Mouse (Mus musculus) erythroblast, embryonic 14.5 days (primary cell): ENCODE data around the gene Zap70. TPM values are rescaled to one million over a fixed set of nuclear protein-coding genes. Genes with fewer than 3 reads are reported as not detected.

ENCODE experiments used
- H3K27me3 ChIP-seq: 2 replicates; pipeline ENCODE4 v1.6.1; 2012; ENCODE audit warnings: inconsistent platforms; ENCODE audit not compliant: control insufficient read depth
- H3K36me3 ChIP-seq: 2 replicates; pipeline ENCODE4 v1.6.1; 2012; ENCODE audit warnings: mild to moderate bottlenecking, inconsistent platforms; ENCODE audit not compliant: control insufficient read depth
- H3K4me1 ChIP-seq: 2 replicates; pipeline ENCODE4 v1.6.1; 2012; ENCODE audit warnings: inconsistent platforms; ENCODE audit not compliant: control insufficient read depth
- H3K4me3 ChIP-seq: replicated peaks from 2 replicates; pipeline ENCODE3; 2012; ENCODE audit warnings: moderate library complexity, mild to moderate bottlenecking, inconsistent platforms
- H3K9me3 ChIP-seq: 2 replicates; pipeline ENCODE4 v1.6.1; 2012; ENCODE audit warnings: low read length, inconsistent platforms, mixed read lengths; ENCODE audit not compliant: control insufficient read depth
- GATA1 ChIP-seq: IDR thresholded peaks from 2 replicates; pipeline ENCODE4 v1.6.1; 2012; ENCODE audit warnings: low read length, inconsistent platforms, mixed read lengths
- TAL1 ChIP-seq: IDR thresholded peaks from 3 replicates; pipeline ENCODE4 v1.6.1; 2012; ENCODE audit warnings: low read length, inconsistent platforms, mixed read lengths
- polyA plus RNA-seq: library from polyadenylated mRNA; stranded (reverse); fragments of >175 nt; gene quantifications from 2 replicates; pipeline ENCODE4 v1.2.3, GENCODE M21; 2012

The Zap70 gene
- polyA plus RNA-seq, 1 experiment, result not detected

DNA sequence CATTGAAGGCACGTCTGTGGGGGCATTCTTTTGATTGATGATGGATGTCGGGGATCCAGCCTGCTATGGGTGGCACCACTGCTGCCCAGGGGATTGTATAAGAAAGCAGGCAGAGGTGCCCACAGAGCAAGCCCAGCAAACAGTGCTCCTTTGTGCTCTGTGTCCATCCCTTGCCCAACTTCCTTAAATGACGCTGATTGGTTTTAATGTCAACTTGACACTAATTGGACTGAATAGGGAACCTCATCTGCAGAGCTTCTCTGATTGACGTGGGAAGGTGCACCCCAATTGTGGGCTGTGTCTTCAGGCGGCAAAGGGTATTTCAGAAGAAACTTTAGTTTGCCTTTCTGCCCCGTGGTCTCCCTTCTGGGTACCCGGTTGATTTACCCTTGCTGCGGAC is 27.8 kb downstream of the Zap70 start:
- Histone ChIP-seq H3K4me3 (no peak overlapping the region), H3K27me3 (peaks cover 7% of the 10 kb centered on the region), H3K36me3 (peaks cover 46% of the 10 kb centered on the region), H3K4me1 (peaks cover 8% of the 10 kb centered on the region), H3K9me3 (peaks cover 2% of the 10 kb centered on the region; the same call in 1 of the 2 replicates)
- TF ChIP-seq GATA1 (no peak), TAL1 (no peak)

DNA sequence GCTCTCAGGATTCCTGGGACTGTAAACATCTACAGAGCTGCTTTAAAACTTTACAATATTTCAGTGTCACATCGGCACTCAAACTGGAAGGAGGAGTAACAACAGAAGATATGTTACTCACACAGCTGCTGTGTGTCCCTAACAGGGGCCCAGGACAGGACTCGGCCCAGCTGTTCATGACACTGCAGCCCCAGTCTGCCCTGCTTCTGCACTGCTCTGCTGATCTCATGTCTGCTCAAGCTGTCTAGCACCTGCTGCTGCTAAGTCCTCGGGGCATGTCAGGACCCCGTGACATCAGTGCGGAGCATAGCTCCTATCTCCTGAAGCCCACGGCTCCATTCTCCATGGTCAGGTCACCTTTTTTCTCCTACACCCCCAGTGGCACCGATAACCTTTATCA is 35.1 kb downstream of the Zap70 start:
- H3K4me3 ChIP-seq, result no peak overlapping the region

DNA sequence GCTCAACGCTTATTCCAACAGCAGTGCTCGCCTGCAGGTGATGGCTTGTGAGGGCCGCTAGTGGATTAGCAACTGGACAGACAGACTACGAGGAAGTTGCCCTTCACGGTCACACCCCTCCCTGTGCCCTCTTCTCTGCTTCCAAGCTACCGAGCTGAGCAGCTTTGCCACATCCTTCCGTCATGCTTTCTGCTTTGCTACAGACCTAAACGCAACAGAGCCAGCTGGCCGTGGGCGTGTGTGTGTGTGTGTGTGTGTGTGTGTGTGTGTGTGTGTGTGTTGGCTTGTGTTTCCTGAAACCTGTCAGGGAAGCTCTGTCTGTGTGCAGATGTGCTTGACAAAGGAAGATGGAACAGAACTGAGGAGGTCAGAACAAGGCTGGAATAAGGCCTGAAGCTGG is 35.9 kb downstream of the Zap70 start:
- Histone ChIP-seq H3K27me3 (no peaks in the 10 kb centered on the region), H3K36me3 (peaks cover 100% of the 10 kb centered on the region), H3K4me1 (no peaks in the 10 kb centered on the region), H3K9me3 (no peaks in the 10 kb centered on the region), H3K4me3 (no peak overlapping the region)
- no peak for TF ChIP-seq TAL1
- TF ChIP-seq GATA1, result no peak

More for the DNA sequence above, 35.1 kb downstream of the Zap70 start:
- Histone ChIP-seq H3K27me3 (no peaks in the 10 kb centered on the region), H3K9me3 (no peaks in the 10 kb centered on the region), H3K36me3 (peaks cover 100% of the 10 kb centered on the region), H3K4me1 (no peaks in the 10 kb centered on the region)
- TF ChIP-seq GATA1, result no peak
- TF ChIP-seq TAL1, result no peak

DNA sequence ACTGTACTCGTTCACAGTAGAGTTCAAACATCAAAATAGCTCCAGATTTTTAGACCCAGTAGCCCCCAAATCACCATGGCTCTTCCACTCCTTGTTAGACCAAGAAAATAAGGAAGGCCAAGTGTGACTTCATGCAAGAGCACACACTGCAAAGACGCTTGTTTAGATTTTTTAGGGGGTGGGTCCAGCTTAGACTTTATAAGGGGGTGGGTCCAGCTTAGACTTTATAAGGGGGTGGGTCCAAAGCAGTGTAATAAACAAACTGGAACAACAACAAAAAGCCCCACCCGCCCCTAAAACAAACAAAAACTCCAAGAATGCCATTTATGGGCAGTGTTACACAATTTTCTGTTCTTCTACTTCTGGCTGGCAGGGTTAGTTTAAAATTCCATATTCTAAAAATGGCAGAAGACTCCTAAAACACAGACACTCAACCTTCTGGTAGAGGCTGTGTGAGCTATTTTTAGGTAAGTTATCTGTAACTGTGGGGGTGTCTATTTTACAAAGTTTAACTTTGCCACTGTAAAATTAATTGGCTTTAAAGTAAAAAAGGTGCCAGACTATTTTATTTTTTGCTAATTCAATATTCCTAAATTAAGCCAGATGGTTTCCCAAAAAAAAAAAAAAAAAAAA is 38.9 kb downstream of the Zap70 start:
- Histone ChIP-seq H3K4me3 (no peak overlapping the region), H3K9me3 (no peaks in the 10 kb centered on the region), H3K27me3 (no peaks in the 10 kb centered on the region), H3K36me3 (peaks cover 97% of the 10 kb centered on the region), H3K4me1 (no peaks in the 10 kb centered on the region)
- no peak for TF ChIP-seq TAL1
- no peak for TF ChIP-seq GATA1

DNA sequence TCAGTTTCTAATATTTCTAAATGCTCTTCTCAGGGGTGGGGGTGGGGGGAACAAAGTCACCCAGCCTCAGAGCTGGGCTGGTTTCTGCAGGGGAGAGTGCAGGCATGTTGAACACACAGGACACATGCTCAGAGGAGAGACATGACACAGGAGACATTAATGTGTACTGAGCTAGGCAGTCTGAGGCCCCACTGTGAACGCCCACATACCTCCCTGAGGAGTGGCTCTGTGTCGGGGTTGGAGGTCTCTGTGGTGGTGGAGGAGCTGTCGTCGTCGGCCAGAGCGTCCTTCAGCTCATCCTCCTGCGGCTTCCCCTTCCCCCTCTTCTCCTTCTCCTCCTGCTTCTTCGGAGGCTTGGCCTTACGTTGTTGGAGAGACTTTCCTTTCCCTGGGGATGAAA is 42.7 kb downstream of the Zap70 start:
- Histone ChIP-seq H3K9me3 (no peaks in the 10 kb centered on the region), H3K27me3 (no peaks in the 10 kb centered on the region), H3K4me3 (no peak overlapping the region), H3K4me1 (no peaks in the 10 kb centered on the region), H3K36me3 (peaks cover 97% of the 10 kb centered on the region)
- TF ChIP-seq TAL1 (no peak), GATA1 (no peak)

DNA sequence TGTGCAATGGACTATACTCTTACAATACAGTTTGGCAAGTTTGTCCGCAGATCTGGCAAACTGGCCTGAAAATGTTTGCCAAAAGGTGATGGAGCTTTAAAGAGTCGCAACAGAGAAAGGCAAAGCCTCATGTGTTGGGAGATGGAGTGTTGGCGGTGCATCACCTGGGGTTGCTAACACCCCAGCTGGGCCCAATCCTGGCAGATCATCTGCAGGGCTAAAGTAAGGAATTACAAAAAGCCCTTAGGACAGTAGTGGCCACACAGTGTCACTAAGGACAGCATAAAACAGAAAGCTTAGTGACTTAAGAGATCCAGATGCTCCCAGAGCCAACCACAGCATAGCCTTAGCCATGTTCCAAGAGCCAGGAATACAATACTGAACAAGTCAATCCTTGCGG is 43.2 kb downstream of the Zap70 start:
- no peak for TF ChIP-seq GATA1
- no peak for TF ChIP-seq TAL1
- Histone ChIP-seq H3K4me3 (no peak overlapping the region), H3K36me3 (peaks cover 97% of the 10 kb centered on the region), H3K9me3 (no peaks in the 10 kb centered on the region), H3K4me1 (no peaks in the 10 kb centered on the region), H3K27me3 (no peaks in the 10 kb centered on the region)

DNA sequence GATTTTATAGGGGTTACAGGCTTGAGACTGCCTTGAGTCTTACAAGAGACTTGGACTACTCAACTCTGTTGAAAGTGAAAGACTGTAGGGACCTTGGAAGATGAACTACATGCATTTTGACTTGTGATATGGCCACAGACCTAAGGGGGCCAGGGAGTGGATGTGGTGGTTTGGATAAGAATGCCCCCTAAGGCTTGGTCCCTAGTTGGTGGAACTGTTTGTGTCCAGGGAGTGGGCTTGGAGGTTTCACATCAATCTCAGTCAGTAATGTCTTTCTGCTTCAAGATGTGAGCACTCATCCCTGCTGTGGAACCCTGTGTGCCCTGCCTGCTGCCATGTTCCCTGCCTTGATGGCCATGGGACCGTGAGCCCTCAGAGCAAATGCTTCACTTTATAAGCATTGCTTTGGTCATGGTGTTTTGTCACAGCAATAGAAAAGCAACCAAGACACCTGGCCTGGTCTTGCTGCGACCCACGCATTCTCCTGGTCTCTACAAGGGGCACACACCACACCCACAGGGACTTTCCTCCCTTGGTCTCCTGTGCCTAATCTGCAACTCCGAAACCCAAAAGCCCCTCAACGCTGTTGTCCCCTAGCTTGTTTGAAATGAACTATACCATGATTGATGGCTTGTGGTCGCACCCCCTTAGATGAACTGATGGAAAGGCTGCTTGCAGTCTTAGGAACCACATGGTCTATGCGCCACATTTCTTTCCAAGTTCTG is 44.7 kb downstream of the Zap70 start:
- no peak overlapping the region for H3K4me3 ChIP-seq
- H3K4me1 ChIP-seq, result no peaks in the 10 kb centered on the region
- TF ChIP-seq TAL1 (no peak), GATA1 (no peak)
- H3K9me3 ChIP-seq, result no peaks in the 10 kb centered on the region
- no peaks in the 10 kb centered on the region for H3K27me3 ChIP-seq
- H3K36me3 ChIP-seq, result peaks cover 97% of the 10 kb centered on the region

DNA sequence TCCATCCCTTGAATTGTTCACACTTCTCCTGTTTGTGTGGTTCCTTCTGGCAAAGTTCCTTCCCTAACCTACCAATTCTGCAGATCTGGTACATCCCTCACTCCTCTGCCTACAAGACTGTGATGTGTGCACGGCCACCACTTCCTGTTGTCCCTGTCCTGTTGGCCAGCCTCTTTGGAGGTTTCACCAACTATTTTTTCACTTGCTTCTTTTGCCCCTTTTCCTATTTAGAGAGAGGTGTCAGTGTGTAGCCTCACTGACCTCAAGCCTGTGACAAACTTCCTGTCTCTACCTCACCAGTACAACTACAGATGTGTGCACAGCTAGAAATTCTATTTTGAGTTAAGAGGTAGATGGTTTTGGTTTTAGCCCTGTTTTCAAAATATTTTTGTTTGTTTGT is 45.5 kb downstream of the Zap70 start:
- no peaks in the 10 kb centered on the region for H3K27me3 ChIP-seq
- no peak overlapping the region for H3K4me3 ChIP-seq
- H3K4me1 ChIP-seq, result no peaks in the 10 kb centered on the region
- TF ChIP-seq TAL1 (no peak), GATA1 (no peak)
- H3K9me3 ChIP-seq, result no peaks in the 10 kb centered on the region
- peaks cover 97% of the 10 kb centered on the region for H3K36me3 ChIP-seq

DNA sequence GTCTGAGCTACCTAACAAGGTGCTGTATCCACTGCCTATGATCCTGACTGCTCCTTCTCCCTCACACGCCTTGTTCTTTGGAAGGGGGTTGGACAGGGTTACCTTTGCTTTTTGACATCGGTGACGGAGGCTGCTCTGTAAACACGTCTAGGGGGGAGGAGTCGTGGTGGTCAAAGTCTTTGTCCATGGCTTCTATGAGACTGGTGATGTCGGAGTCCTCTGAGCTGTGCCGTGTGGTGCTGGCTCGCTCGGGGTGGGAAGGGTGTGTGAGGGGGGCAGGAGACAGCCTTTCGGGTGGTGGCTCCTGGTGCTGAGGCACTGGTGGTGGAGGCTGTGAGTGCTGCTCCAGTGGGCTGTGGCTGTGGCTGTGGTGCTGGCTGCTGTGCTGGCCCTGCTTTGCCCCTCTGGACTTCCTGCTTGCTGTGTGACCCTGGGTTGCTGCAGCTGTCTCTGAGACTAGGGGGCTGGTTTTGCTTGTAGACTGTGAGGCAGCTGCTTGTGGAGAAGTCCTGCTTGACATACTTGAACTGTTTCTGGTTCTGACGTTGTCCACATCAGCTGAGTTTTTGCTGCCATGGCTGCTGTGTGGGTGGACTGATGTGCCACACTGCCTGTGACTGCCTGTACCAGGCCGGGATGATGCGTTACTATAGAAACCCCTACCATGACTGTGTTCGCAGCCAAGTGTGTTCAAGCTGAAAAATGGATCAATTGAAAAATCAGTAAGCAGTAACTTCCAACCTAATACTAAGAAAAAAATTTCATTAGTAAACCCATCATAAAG is 46.4 kb downstream of the Zap70 start:
- TF ChIP-seq GATA1, result no peak
- no peak for TF ChIP-seq TAL1
- H3K36me3 ChIP-seq, result peaks cover 100% of the 10 kb centered on the region

More for the DNA sequence above, 46.4 kb downstream of the Zap70 start:
- H3K27me3 ChIP-seq, result no peaks in the 10 kb centered on the region
- no peaks in the 10 kb centered on the region for H3K4me1 ChIP-seq
- no peaks in the 10 kb centered on the region for H3K9me3 ChIP-seq
- no peak overlapping the region for H3K4me3 ChIP-seq
